Mouse (Mus musculus): ENCODE results near the gene Actl11.

- no peak for TF ChIP-seq GATA1 (IDR thresholded peaks at IDR 0.05; ENCODE audit: borderline replicate concordance, low read length)
- no peak for TF ChIP-seq FLI1 (IDR thresholded peaks at IDR 0.05; ENCODE audit: low read length)
Measured at GRCm38 (mm10) chr9:107932221-107932620, 4.0 kb downstream of the Actl11 start.

Data from megakaryocyte, embryonic 14.5 days (primary cell).